Mouse (Mus musculus) lung, postnatal 0 days (tissue): ENCODE results near the gene Mon2.

Source experiments
- CTCF ChIP-seq: IDR thresholded peaks from 2 replicates; pipeline ENCODE4 v1.5.1; 2016; ENCODE audit warnings: antibody characterized with exemption, mild to moderate bottlenecking
- EP300 ChIP-seq: IDR thresholded peaks from 2 replicates; pipeline ENCODE4 v1.6.1; 2016; ENCODE audit warnings: antibody characterized with exemption, mild to moderate bottlenecking, control low read depth

- TF ChIP-seq CTCF, result no peak
- TF ChIP-seq EP300, result no peak
These were observed 85.3 kb downstream of the Mon2 start for GRCm38 (mm10) chr10:122991053-122991452.
